Comparison of ENCODE assay signal across 8 mouse cellular contexts in genomic region chr12:99084144-99084543, GRCm38 (mm10).
DNase-seq lines count a peak whose midpoint lies in the region; ATAC-seq lines count a peak whose summit lies in the region.

No protein-coding gene starts in this region.

- H3K27me3 ChIP-seq in hindbrain, embryonic 14.5 days (ENCODE audit: control insufficient read depth, insufficient read depth, low read length) = no peaks in the 10 kb centered on the region

- no peak overlapping the region for H3K4me3 ChIP-seq in hindbrain, embryonic 14.5 days (replicated peaks; ENCODE audit: low read length)

- no peak overlapping the region for H3K27ac ChIP-seq in hindbrain, embryonic 14.5 days

- no peaks in the 10 kb centered on the region for H3K9me3 ChIP-seq in hindbrain, embryonic 14.5 days (ENCODE audit: control insufficient read depth, low read length)

- H3K4me2 ChIP-seq in hindbrain, embryonic 14.5 days (replicated peaks) = peak overlapping the region; percentile 17

- no peak overlapping the region for H3K9ac ChIP-seq in hindbrain, embryonic 14.5 days

- ATAC-seq in hindbrain, embryonic 14.5 days (ENCODE audit: low FRiP score) = peak; percentile 87

- H3K4me1 ChIP-seq in hindbrain, embryonic 14.5 days (replicated peaks; ENCODE audit: control insufficient read depth, insufficient read depth, low read length) = peaks cover 24% of the 10 kb centered on the region

- no peaks in the 10 kb centered on the region for H3K36me3 ChIP-seq in hindbrain, embryonic 14.5 days (replicated peaks; ENCODE audit: control insufficient read depth, insufficient read depth)

- DNase-seq in Muller cell, postnatal 12 days (ENCODE audit: inconsistent ontology term) = peak; percentile 91
- peak; percentile 90 to 93 for DNase-seq in cerebellum, postnatal 14 days
- DNase-seq in frontal cortex, postnatal 25 days (ENCODE audit: low spot score in 2 of 2) = peak; percentile 73 to 80
- DNase-seq in hindbrain, embryonic 14.5 days (ENCODE audit: low spot score) = peak; percentile 87
- peak; percentile 83 to 85 for DNase-seq in layer of hippocampus, postnatal 36 days
- peak; percentile 77 for DNase-seq in lung, postnatal 25 days (ENCODE audit: low spot score)
- DNase-seq in retina, postnatal 1 day = peak; percentile 93
- peak; percentile 52 to 70 for DNase-seq in urinary bladder, adult 18-20 months (ENCODE audit: low spot score in 2 of 2)

- WGBS in hindbrain, embryonic 14.5 days = 4% methylated on average over 18 of the region's 18 CpGs
